Mouse (Mus musculus): Measurements from ENCODE around the gene Tprn. TPM values are rescaled to one million over a fixed set of nuclear protein-coding genes. Genes with fewer than 3 reads are reported as not detected.
"Not testable (repeated sequence)": the region's sequence is repeated elsewhere in the genome, so short reads cannot be mapped to it uniquely, and the experiment has no call there.

Tprn gene
- polyA plus RNA-seq, 1 experiment: 11.4 TPM

GRCm38 (mm10) chr2:25237522-25237921 lies 24.9 kb upstream of the Tprn start:
- no peak for DNase-seq (ENCODE audit: low read depth)

- DNase-seq (ENCODE audit: low read depth): no peak
These were observed 24.3 kb upstream of the Tprn start for GRCm38 (mm10) chr2:25238106-25238505.

- no peak for DNase-seq (ENCODE audit: low read depth)
These were observed 22.7 kb upstream of the Tprn start for GRCm38 (mm10) chr2:25239766-25240165.

- no peak for DNase-seq (ENCODE audit: low read depth)
These were observed 22.1 kb upstream of the Tprn start for GRCm38 (mm10) chr2:25240310-25240709.

GRCm38 (mm10) chr2:25240723-25241437 lies 21.5 kb upstream of the Tprn start:
- no peak for DNase-seq (ENCODE audit: low read depth)

- DNase-seq (ENCODE audit: low read depth): no peak
These were observed 21.0 kb upstream of the Tprn start for GRCm38 (mm10) chr2:25241438-25241775.

GRCm38 (mm10) chr2:25242101-25242506 lies 20.3 kb upstream of the Tprn start, which contains the start of the genes Rnf208 and Cysrt1:
TSS of gene Rnf208 (plus strand) at chr2:25242255.
TSS of gene Cysrt1 (minus strand) at chr2:25242452.
- no peak for DNase-seq (ENCODE audit: low read depth)

- DNase-seq (ENCODE audit: low read depth): no peak
These were observed 19.1 kb upstream of the Tprn start for GRCm38 (mm10) chr2:25243342-25243741.

GRCm38 (mm10) chr2:25244144-25244543 lies 18.3 kb upstream of the Tprn start:
- no peak for DNase-seq (ENCODE audit: low read depth)

GRCm38 (mm10) chr2:25246183-25247072 lies 16.0 kb upstream of the Tprn start, which contains the start of gene AL732309.1:
TSS of gene AL732309.1 (minus strand) at chr2:25246863.
- DNase-seq (ENCODE audit: low read depth): no peak

- DNase-seq (ENCODE audit: low read depth): no peak
These were observed 10.1 kb upstream of the Tprn start for GRCm38 (mm10) chr2:25252331-25252730.

- DNase-seq (ENCODE audit: low read depth): no peak
These were observed 7.1 kb upstream of the Tprn start, which contains the start of gene Tmem203 for GRCm38 (mm10) chr2:25255284-25255779. TSS of gene Tmem203 (plus strand) at chr2:25255439.

- DNase-seq (ENCODE audit: low read depth): not testable (repeated sequence)
These were observed 5.8 kb upstream of the Tprn start for GRCm38 (mm10) chr2:25256443-25257109.

- DNase-seq (ENCODE audit: low read depth): not testable (repeated sequence)
These were observed 5.2 kb upstream of the Tprn start for GRCm38 (mm10) chr2:25257250-25257649.

GRCm38 (mm10) chr2:25258887-25259286 lies 3.5 kb upstream of the Tprn start:
- DNase-seq (ENCODE audit: low read depth): no peak

- DNase-seq (ENCODE audit: low read depth): no peak
These were observed 548 bp upstream of the Tprn start for GRCm38 (mm10) chr2:25261870-25262269.

GRCm38 (mm10) chr2:25262795-25263622 lies 591 bp downstream of the Tprn start:
- DNase-seq (ENCODE audit: low read depth): no peak

- no peak for DNase-seq (ENCODE audit: low read depth)
These were observed 1.3 kb downstream of the Tprn start for GRCm38 (mm10) chr2:25263623-25264285.

GRCm38 (mm10) chr2:25264286-25264660 lies 1.9 kb downstream of the Tprn start:
- DNase-seq (ENCODE audit: low read depth): no peak

- no peak for DNase-seq (ENCODE audit: low read depth)
These were observed 2.4 kb downstream of the Tprn start for GRCm38 (mm10) chr2:25264851-25265250.
